Mouse (Mus musculus) cortical plate, adult 2 months (tissue): Measurements from ENCODE around the gene Rab11a.

Experiments used
- CTCF ChIP-seq: fragments of 200-500 bp; IDR thresholded peaks from 2 replicates; pipeline ENCODE4 v1.5.1; 2011; ENCODE audit warnings: mild to moderate bottlenecking, control low read depth, low read length; ENCODE audit not compliant: insufficient read depth; ENCODE audit errors: extremely low read depth
- POLR2A ChIP-seq: fragments of 200-500 bp; IDR thresholded peaks from 2 replicates; pipeline ENCODE4 v1.6.1; 2011; ENCODE audit warnings: mild to moderate bottlenecking, low read length, control low read depth; ENCODE audit not compliant: insufficient read depth; ENCODE audit errors: extremely low read depth

DNA sequence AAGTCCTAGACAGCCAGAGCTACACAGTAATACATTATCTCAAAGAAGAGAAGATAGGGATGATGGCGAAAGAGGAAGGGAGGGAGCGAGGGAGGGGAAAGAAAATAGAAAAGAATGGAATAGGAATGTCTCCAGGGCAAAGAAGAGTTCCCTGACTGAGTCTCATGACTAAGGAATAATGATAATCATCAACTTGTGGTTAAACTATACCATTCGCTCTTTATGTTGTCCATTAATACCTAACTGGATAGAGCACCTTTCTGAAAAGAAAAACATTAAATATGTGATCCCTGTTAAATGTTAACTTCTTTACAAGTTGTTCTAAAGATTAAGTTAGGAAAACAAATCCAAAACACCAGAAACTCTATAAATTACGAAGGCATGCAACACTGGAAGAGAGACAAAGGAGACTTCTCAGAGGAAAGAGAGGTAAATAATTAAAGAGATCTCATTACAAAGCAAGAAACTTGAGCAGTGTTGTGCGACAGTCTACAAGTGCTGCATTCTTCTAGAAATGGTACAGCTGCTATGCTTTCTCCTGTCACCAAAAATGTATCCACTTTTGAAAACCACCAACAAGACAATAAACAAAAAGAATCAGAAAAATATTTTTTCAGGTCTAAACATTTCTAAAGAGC lies 17.9 kb downstream of the Rab11a start:
- TF ChIP-seq CTCF: no peak
- no peak for TF ChIP-seq POLR2A
